Comparison of ENCODE assay signal across 12 mouse cellular contexts in the genomic region with DNA sequence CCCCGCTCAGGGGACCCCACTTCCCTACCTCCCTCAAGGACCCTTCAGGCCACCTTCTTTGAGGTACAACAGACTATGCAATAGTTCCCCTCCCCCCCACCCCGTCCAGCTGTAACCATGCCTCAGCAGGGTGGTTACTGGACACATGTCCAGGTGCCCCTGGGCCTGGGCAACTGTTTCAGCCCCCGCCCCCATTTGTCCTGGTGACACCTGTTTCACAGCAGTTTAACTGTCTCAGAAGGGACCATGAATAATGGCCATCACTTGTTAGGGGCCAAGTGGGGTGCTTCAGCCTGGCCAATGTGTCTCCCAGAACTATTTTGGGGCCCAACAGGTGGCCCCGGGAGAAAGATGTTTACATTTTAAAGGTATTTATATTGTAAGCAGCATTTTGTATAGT. TPM values are rescaled to one million over a fixed set of nuclear protein-coding genes. Genes with fewer than 3 reads are reported as not detected.
DNase-seq lines count a peak whose midpoint lies in the region; ATAC-seq and TF ChIP-seq lines count a peak whose summit lies in the region.
"Had no signal": no experiment of that assay in that cellular context is flagged by ENCODE, and none has a peak within 500 bp of the region (broad histone marks: within the 10 kb centered on the region; RNA-seq: fewer than 3 reads in every experiment).

No protein-coding gene starts in this region.

- peaks cover 15% of the 10 kb centered on the region for H3K27me3 ChIP-seq in heart, embryonic 13.5 days (replicated peaks)
- peaks cover 2% of the 10 kb centered on the region; the same call in 1 of the 2 replicates for H3K27me3 ChIP-seq in lung, embryonic 14.5 days (ENCODE audit: insufficient read depth, low read length)
- peaks cover 2% of the 10 kb centered on the region; the same call in 1 of the 2 replicates for H3K27me3 ChIP-seq in embryonic facial prominence, embryonic 13.5 days
- peaks cover 5% of the 10 kb centered on the region for H3K27me3 ChIP-seq in limb, embryonic 10.5 days (ENCODE audit: low read depth, poor library complexity, severe bottlenecking)

- peak overlapping the region; percentile 87 for H3K9ac ChIP-seq in heart, embryonic 13.5 days
- peak overlapping the region; percentile 67 for H3K9ac ChIP-seq in lung, embryonic 14.5 days
- H3K9ac ChIP-seq in embryonic facial prominence, embryonic 13.5 days: peak overlapping the region; percentile 93
- H3K9ac ChIP-seq: liver, embryonic 15.5 days; midbrain, embryonic 15.5 days had no signal

- TF ChIP-seq CTCF in lung, embryonic 14.5 days (IDR thresholded peaks at IDR 0.05; ENCODE audit: low read depth): no peak

- DNase-seq in heart, adult 8-10 months (ENCODE audit: low spot score): no peak
- DNase-seq in lung, embryonic 14.5 days: no peak
- DNase-seq in lung, postnatal 36 days: no peak
- DNase-seq in limb, embryonic 10.5 days (ENCODE audit: low spot score): no peak
- DNase-seq in cerebellum, postnatal 14 days: no peak
- DNase-seq in urinary bladder, postnatal 4 days (ENCODE audit: low spot score in 2 of 2): no peak
- DNase-seq: cerebellum, adult 9-10 months had no signal

- H3K9me3 ChIP-seq in heart, embryonic 13.5 days: no peaks in the 10 kb centered on the region
- H3K9me3 ChIP-seq in lung, embryonic 14.5 days (ENCODE audit: low read depth, low read length): no peaks in the 10 kb centered on the region
- no peaks in the 10 kb centered on the region for H3K9me3 ChIP-seq in embryonic facial prominence, embryonic 13.5 days
- H3K9me3 ChIP-seq in limb, embryonic 10.5 days (replicated peaks): no peaks in the 10 kb centered on the region
- H3K9me3 ChIP-seq: liver, embryonic 15.5 days; midbrain, embryonic 15.5 days had no signal

- peak overlapping the region; percentile 93 for H3K27ac ChIP-seq in heart, embryonic 13.5 days (replicated peaks)
- H3K27ac ChIP-seq in lung, embryonic 14.5 days (ENCODE audit: low read depth): peak overlapping the region; percentile 98
- peak overlapping the region; percentile 99 for H3K27ac ChIP-seq in embryonic facial prominence, embryonic 13.5 days
- H3K27ac ChIP-seq in limb, embryonic 10.5 days: peak overlapping the region; percentile 90
- H3K27ac ChIP-seq: liver, embryonic 15.5 days; midbrain, embryonic 15.5 days had no signal

- H3K4me2 ChIP-seq in heart, embryonic 13.5 days: peak overlapping the region; percentile 91
- peak overlapping the region; percentile 81 for H3K4me2 ChIP-seq in lung, embryonic 14.5 days
- H3K4me2 ChIP-seq in embryonic facial prominence, embryonic 13.5 days: peak overlapping the region; percentile 89
- H3K4me2 ChIP-seq: liver, embryonic 15.5 days; midbrain, embryonic 15.5 days had no signal

- WGBS in heart, embryonic 13.5 days: 79% methylated on average over 4 of the region's 4 CpGs
- 34% methylated on average over 4 of the region's 4 CpGs for WGBS in lung, embryonic 14.5 days
- 47% methylated on average over 4 of the region's 4 CpGs for WGBS in embryonic facial prominence, embryonic 13.5 days
- 51% methylated on average over 4 of the region's 4 CpGs for WGBS in limb, embryonic 10.5 days

- no peak overlapping the region for H3K4me3 ChIP-seq in heart, embryonic 13.5 days
- H3K4me3 ChIP-seq in lung, embryonic 14.5 days (ENCODE audit: low read depth, low read length): peak overlapping the region; percentile 58
- peak overlapping the region; percentile 82 for H3K4me3 ChIP-seq in embryonic facial prominence, embryonic 13.5 days
- H3K4me3 ChIP-seq in limb, embryonic 10.5 days: peak overlapping the region; percentile 83
- H3K4me3 ChIP-seq: liver, embryonic 15.5 days; midbrain, embryonic 15.5 days had no signal

- no peak for ATAC-seq in heart, embryonic 13.5 days (ENCODE audit: extremely low read depth, insufficient number of reproducible peaks, low FRiP score, low TSS enrichment)
- no peak for ATAC-seq in lung, embryonic 14.5 days (ENCODE audit: insufficient read depth)
- ATAC-seq in embryonic facial prominence, embryonic 13.5 days (ENCODE audit: insufficient number of reproducible peaks, insufficient read depth, low FRiP score, low TSS enrichment, low read depth): no peak
- ATAC-seq: CD4-positive, CD25-positive, alpha-beta regulatory T cell, adult 4 months; midbrain, embryonic 15.5 days had no signal

- H3K4me1 ChIP-seq in heart, embryonic 13.5 days: peaks cover 67% of the 10 kb centered on the region
- H3K4me1 ChIP-seq in lung, embryonic 14.5 days (ENCODE audit: insufficient read depth): peaks cover 26% of the 10 kb centered on the region
- H3K4me1 ChIP-seq in embryonic facial prominence, embryonic 13.5 days: peaks cover 61% of the 10 kb centered on the region
- H3K4me1 ChIP-seq in limb, embryonic 10.5 days: peaks cover 87% of the 10 kb centered on the region

- H3K36me3 ChIP-seq in heart, embryonic 13.5 days: peaks cover 12% of the 10 kb centered on the region
- peaks cover 54% of the 10 kb centered on the region for H3K36me3 ChIP-seq in lung, embryonic 14.5 days (ENCODE audit: insufficient read depth)
- H3K36me3 ChIP-seq in embryonic facial prominence, embryonic 13.5 days: peaks cover 39% of the 10 kb centered on the region
- peaks cover 57% of the 10 kb centered on the region for H3K36me3 ChIP-seq in limb, embryonic 10.5 days
- H3K36me3 ChIP-seq: liver, embryonic 15.5 days; midbrain, embryonic 15.5 days had no signal

RNA-seq across cellular contexts. Expression of gene Snai1, which starts 4.4 kb away (rescaled TPM):
- polyA plus RNA-seq in heart, embryonic 13.5 days (2015; fragmentation: Nextera tagmentation; extraction: Ambion mirVana): 17.3 and 17.6 TPM in 2 replicates
- total RNA-seq in heart, adult 8-10 months (2022): 1 to 10 TPM; 1.2 to 2.2 (median 1.4) TPM
- polyA plus RNA-seq in lung, embryonic 14.5 days (2014; fragmentation: Nextera tagmentation; extraction: Ambion mirVana): 152 and 162 TPM in 2 replicates
- polyA plus RNA-seq in embryonic facial prominence, embryonic 13.5 days (2015; fragmentation: Nextera tagmentation; extraction: Ambion mirVana): 113 and 129 TPM in 2 replicates
- 94.9 and 118 TPM in 2 replicates for polyA plus RNA-seq in limb, embryonic 10.5 days (2016; fragmentation: Nextera tagmentation; extraction: Ambion mirVana)

RNA-seq across cellular contexts. Expression of gene Spata2, which starts 49.7 kb away (rescaled TPM):
- 13.5 and 14.6 TPM in 2 replicates for polyA plus RNA-seq in heart, embryonic 13.5 days (2015; fragmentation: Nextera tagmentation; extraction: Ambion mirVana)
- total RNA-seq in heart, adult 8-10 months (2022): 10 to 100 TPM; 10.3 to 17.0 (median 15.9) TPM
- polyA plus RNA-seq in lung, embryonic 14.5 days (2014; fragmentation: Nextera tagmentation; extraction: Ambion mirVana): 15.6 and 16.4 TPM in 2 replicates
- polyA plus RNA-seq in embryonic facial prominence, embryonic 13.5 days (2015; fragmentation: Nextera tagmentation; extraction: Ambion mirVana): 15.4 TPM in 2 replicates
- polyA plus RNA-seq in limb, embryonic 10.5 days (2016; fragmentation: Nextera tagmentation; extraction: Ambion mirVana): 19.5 and 21.5 TPM in 2 replicates

RNA-seq across cellular contexts. Expression of gene Rnf114, which starts 49.9 kb away (rescaled TPM):
- polyA plus RNA-seq in heart, embryonic 13.5 days (2015; fragmentation: Nextera tagmentation; extraction: Ambion mirVana): 58.0 and 65.0 TPM in 2 replicates
- total RNA-seq in heart, adult 8-10 months (2022): 10 to 100 TPM; 66.2 to 82.2 (median 75.4) TPM
- polyA plus RNA-seq in lung, embryonic 14.5 days (2014; fragmentation: Nextera tagmentation; extraction: Ambion mirVana): 94.7 and 98.7 TPM in 2 replicates
- 88.4 and 91.9 TPM in 2 replicates for polyA plus RNA-seq in embryonic facial prominence, embryonic 13.5 days (2015; fragmentation: Nextera tagmentation; extraction: Ambion mirVana)
- polyA plus RNA-seq in limb, embryonic 10.5 days (2016; fragmentation: Nextera tagmentation; extraction: Ambion mirVana): 130 and 131 TPM in 2 replicates
